ENCODE assay signal across 31 mouse cellular contexts in the genomic region with DNA sequence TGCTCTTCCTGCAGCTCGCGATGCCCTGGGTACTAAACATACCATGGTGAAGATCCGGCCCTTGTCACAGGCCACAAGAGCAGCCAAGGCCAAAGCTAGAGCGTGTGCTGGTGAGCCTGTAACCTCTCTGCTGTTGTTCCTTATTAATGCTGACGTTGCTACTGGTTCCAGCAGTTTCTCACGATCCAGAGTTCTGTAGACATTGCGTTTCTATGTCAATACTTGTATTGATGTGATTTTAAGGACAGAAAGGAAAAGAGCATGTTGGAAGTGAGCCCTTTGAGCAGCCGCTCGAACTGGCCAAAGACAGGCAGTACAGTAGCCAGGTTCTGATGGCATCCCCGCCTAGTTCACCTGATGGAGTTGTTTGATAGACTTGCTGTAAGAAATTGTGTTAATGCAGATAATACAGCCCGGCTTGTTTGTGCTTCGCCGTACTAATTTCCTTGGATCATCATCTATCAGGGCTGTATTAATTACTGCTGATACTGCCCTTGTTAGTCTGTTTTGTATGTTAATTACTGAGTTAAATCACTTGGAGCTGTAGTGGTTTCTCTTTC. TPM values are rescaled to one million over a fixed set of nuclear protein-coding genes. Genes with fewer than 3 reads are reported as not detected.
DNase-seq lines count a peak whose midpoint lies in the region; ATAC-seq lines count a peak whose summit lies in the region.
"Had no signal": no experiment of that assay in that cellular context is flagged by ENCODE, and none has a peak within 500 bp of the region (broad histone marks: within the 10 kb centered on the region; RNA-seq: fewer than 3 reads in every experiment).

No protein-coding gene starts in this region.

- DNase-seq in c-Kit-negative CD71-positive TER-119-positive erythroid progenitor cells, embryonic 14.5 days (ENCODE audit: low read depth, low spot score) = peak; percentile 8
- DNase-seq in c-Kit-positive CD71-positive TER-119-negative erythroid progenitor cells, embryonic 14.5 days (ENCODE audit: low read depth) = peak; percentile 22
- no peak for DNase-seq in liver, embryonic 11.5 days (ENCODE audit: low spot score)
- no peak for DNase-seq in embryo, embryonic 11 days
- no peak for DNase-seq in gastrocnemius, adult 18-20 months (ENCODE audit: low spot score)
- no peak for DNase-seq in adrenal gland, adult 18-20 months (ENCODE audit: low spot score in 2 of 2)
- DNase-seq: adrenal gland, adult 8-10 months; B cell, adult 2 months; cerebellum, adult 2 months; cerebellum, postnatal 14 days; heart, postnatal 10 days; kidney, adult 11 months; kidney, postnatal 36 days; left cerebral cortex, postnatal 4 days; right cerebral cortex, postnatal 4 days; thymus, adult 18-20 months; thymus, postnatal 25 days had no signal

- H3K4me2 ChIP-seq in liver, embryonic 11.5 days = peak overlapping the region; percentile 24
- peak overlapping the region; percentile 41; the same call in 1 of the 2 replicates for H3K4me2 ChIP-seq in liver, embryonic 16.5 days (ENCODE audit: low read depth, low read length)
- H3K4me2 ChIP-seq: embryonic facial prominence, embryonic 12.5 days; heart, embryonic 12.5 days; hindbrain, embryonic 15.5 days; lung, embryonic 15.5 days; midbrain, embryonic 12.5 days; neural tube, embryonic 13.5 days had no signal

- no peaks in the 10 kb centered on the region for H3K9me3 ChIP-seq in liver, embryonic 11.5 days (ENCODE audit: control insufficient read depth, low read length)
- H3K9me3 ChIP-seq in liver, embryonic 16.5 days (replicated peaks; ENCODE audit: control insufficient read depth, low read length) = no peaks in the 10 kb centered on the region
- H3K9me3 ChIP-seq: embryonic facial prominence, embryonic 12.5 days; heart, embryonic 12.5 days; hindbrain, embryonic 10.5 days; hindbrain, embryonic 15.5 days; lung, embryonic 15.5 days; midbrain, embryonic 12.5 days; neural tube, embryonic 13.5 days had no signal

- 84% methylated on average over 13 of the region's 13 CpGs for WGBS in liver, embryonic 11.5 days
- WGBS in liver, embryonic 16.5 days (ENCODE audit: insufficient replicate concordance) = 67% methylated on average over 13 of the region's 13 CpGs

- no peak overlapping the region for H3K9ac ChIP-seq in liver, embryonic 11.5 days (ENCODE audit: low read depth, low read length)
- H3K9ac ChIP-seq in liver, embryonic 16.5 days (ENCODE audit: low read depth, low read length) = peak overlapping the region; percentile 33
- H3K9ac ChIP-seq: embryonic facial prominence, embryonic 12.5 days; heart, embryonic 12.5 days; hindbrain, embryonic 15.5 days; lung, embryonic 15.5 days; midbrain, embryonic 12.5 days; neural tube, embryonic 13.5 days had no signal

- peak overlapping the region; percentile 75 for H3K27ac ChIP-seq in liver, embryonic 11.5 days (ENCODE audit: low read depth, low read length)
- H3K27ac ChIP-seq in liver, embryonic 16.5 days (ENCODE audit: low read length) = peak overlapping the region; percentile 89
- H3K27ac ChIP-seq: embryonic facial prominence, embryonic 12.5 days; hindbrain, embryonic 10.5 days; hindbrain, embryonic 15.5 days; lung, embryonic 15.5 days; midbrain, embryonic 12.5 days; neural tube, embryonic 13.5 days; stomach, postnatal 0 days had no signal

- no peaks in the 10 kb centered on the region for H3K27me3 ChIP-seq in liver, embryonic 11.5 days (replicated peaks; ENCODE audit: control insufficient read depth, insufficient read depth, low read length)
- H3K27me3 ChIP-seq in liver, embryonic 16.5 days (ENCODE audit: control insufficient read depth, insufficient read depth, low read depth, low read length) = no peaks in the 10 kb centered on the region
- H3K27me3 ChIP-seq: CH12.LX; embryonic facial prominence, embryonic 12.5 days; heart, embryonic 12.5 days; hindbrain, embryonic 15.5 days; lung, embryonic 15.5 days; midbrain, embryonic 12.5 days; neural tube, embryonic 13.5 days had no signal

- ATAC-seq in liver, embryonic 11.5 days (replicated peaks; ENCODE audit: low FRiP score) = peak; percentile 65; the same call in 1 of the 2 replicates
- ATAC-seq in liver, embryonic 16.5 days (ENCODE audit: low read depth) = peak; percentile 65
- ATAC-seq: activated CD4-positive, CD25-positive, alpha-beta regulatory T cell, adult 4 months; forebrain, embryonic 16.5 days; inflammation-experienced regulatory T-cells, adult 6 months had no signal

- H3K4me3 ChIP-seq in liver, embryonic 11.5 days (ENCODE audit: low read depth, low read length) = no peak overlapping the region
- peak overlapping the region; percentile 16; the same call in 1 of the 2 replicates for H3K4me3 ChIP-seq in liver, embryonic 16.5 days (ENCODE audit: low read depth, low read length)
- H3K4me3 ChIP-seq: embryonic facial prominence, embryonic 12.5 days; heart, embryonic 12.5 days; hindbrain, embryonic 10.5 days; hindbrain, embryonic 15.5 days; lung, embryonic 15.5 days; midbrain, embryonic 12.5 days; neural tube, embryonic 13.5 days had no signal

- peaks cover 5% of the 10 kb centered on the region; the same call in 1 of the 2 replicates for H3K36me3 ChIP-seq in liver, embryonic 11.5 days (ENCODE audit: control insufficient read depth, insufficient read depth, low read length)
- peaks cover 5% of the 10 kb centered on the region for H3K36me3 ChIP-seq in liver, embryonic 16.5 days (ENCODE audit: control insufficient read depth, insufficient read depth)

- H3K4me1 ChIP-seq in liver, embryonic 11.5 days (replicated peaks; ENCODE audit: control insufficient read depth, insufficient read depth, low read length) = peaks cover 17% of the 10 kb centered on the region
- H3K4me1 ChIP-seq in liver, embryonic 16.5 days (ENCODE audit: control insufficient read depth, low read depth, low read length) = peaks cover 19% of the 10 kb centered on the region
- H3K4me1 ChIP-seq: embryonic facial prominence, embryonic 12.5 days; hindbrain, embryonic 15.5 days; midbrain, embryonic 12.5 days; neural tube, embryonic 13.5 days had no signal

RNA-seq across cellular contexts. Expression of a gene that starts 29.7 kb away (rescaled TPM):
- polyA plus RNA-seq in liver, embryonic 11.5 days (2014; fragmentation: Nextera tagmentation; extraction: Ambion mirVana) = 0.16 and 0.18 TPM in 2 replicates
- 0.07 and 0.09 TPM in 2 replicates for polyA plus RNA-seq in liver, embryonic 16.5 days (2015; fragmentation: Nextera tagmentation; extraction: Ambion mirVana)
- 1 to 10 TPM in 1 of 2 experiments, under 1 TPM in 1; 0.64 to 1.5 TPM for total RNA-seq in gastrocnemius, adult 18-20 months (2021)
- 10 to 100 TPM in 1 of 2 experiments, 1 to 10 TPM in 1; 2.0 to 11.5 TPM for total RNA-seq in adrenal gland, adult 18-20 months (2021)
- total RNA-seq: CH12.LX; megakaryocyte, adult 5-6 weeks had no signal
- polyA plus RNA-seq: hindbrain, embryonic 15.5 days had no signal

Comparison
In these comparisons a context has a peak if more than half of its experiments do, and no peak if none do; other contexts are left out.
1. DNase-seq: peak in c-Kit-negative CD71-positive TER-119-positive erythroid progenitor cells, embryonic 14.5 days (single experiment) and c-Kit-positive CD71-positive TER-119-negative erythroid progenitor cells, embryonic 14.5 days (single experiment); none in liver, embryonic 11.5 days (single experiment), embryo, embryonic 11 days (single experiment), gastrocnemius, adult 18-20 months (single experiment) and adrenal gland, adult 18-20 months (0 of 2).